Mouse (Mus musculus) intestine, embryonic 15.5 days (tissue): Measurements from ENCODE around the gene Herpud1. TPM values are rescaled to one million over a fixed set of nuclear protein-coding genes. Genes with fewer than 3 reads are reported as not detected.

Experiments
- ATAC-seq: fragments of 200-750 bp; cut with Nextera tagmentation; 2 replicates; pipeline ENCODE4 v1.8.0; 2017; ENCODE audit warnings: moderate TSS enrichment, moderate library complexity
- H3K27ac ChIP-seq: fragments of 300-500 bp; sonication (generic); 2 replicates; pipeline ENCODE4 v1.5.1; 2015; ENCODE audit warnings: mild to moderate bottlenecking, inconsistent platforms
- H3K27me3 ChIP-seq: fragments of 300-500 bp; sonication (generic); replicated peaks from 2 replicates; pipeline ENCODE4 v1.6.1; 2015; ENCODE audit warnings: inconsistent platforms
- H3K36me3 ChIP-seq: fragments of 300-500 bp; sonication (generic); 2 replicates; pipeline ENCODE4 v1.6.1; 2015; ENCODE audit warnings: inconsistent platforms
- H3K4me1 ChIP-seq: fragments of 300-500 bp; sonication (generic); replicated peaks from 2 replicates; pipeline ENCODE4 v1.6.1; 2015; ENCODE audit warnings: inconsistent platforms
- H3K4me2 ChIP-seq: fragments of 300-500 bp; sonication (generic); replicated peaks from 2 replicates; pipeline ENCODE4 v1.6.1; 2015; ENCODE audit warnings: mild to moderate bottlenecking, inconsistent platforms
- H3K4me3 ChIP-seq: fragments of 300-500 bp; sonication (generic); replicated peaks from 2 replicates; pipeline ENCODE4 v1.5.1; 2015; ENCODE audit warnings: inconsistent platforms
- H3K9ac ChIP-seq: fragments of 300-500 bp; sonication (generic); 2 replicates; pipeline ENCODE4 v1.6.1; 2015; ENCODE audit warnings: inconsistent platforms
- H3K9me3 ChIP-seq: fragments of 300-500 bp; sonication (generic); 2 replicates; pipeline ENCODE4 v1.6.1; 2016; ENCODE audit warnings: inconsistent platforms
- WGBS: fragments of 180-500 bp; shearing (Covaris S2); methylation state at CpG from one replicate; pipeline ENCODE4 v1.1.7; 2015; 5-methylcytosine and 5-hydroxymethylcytosine counted together
- polyA plus RNA-seq: library from polyadenylated mRNA; unstranded; fragments of >200 nt; fragmentation: Nextera tagmentation; extraction: Ambion mirVana; gene quantifications from 2 replicates; pipeline ENCODE4 v1.2.1, GENCODE M21; 2015

The Herpud1 gene
- polyA plus RNA-seq, 1 experiment from 2014 or later = 115 TPM

DNA sequence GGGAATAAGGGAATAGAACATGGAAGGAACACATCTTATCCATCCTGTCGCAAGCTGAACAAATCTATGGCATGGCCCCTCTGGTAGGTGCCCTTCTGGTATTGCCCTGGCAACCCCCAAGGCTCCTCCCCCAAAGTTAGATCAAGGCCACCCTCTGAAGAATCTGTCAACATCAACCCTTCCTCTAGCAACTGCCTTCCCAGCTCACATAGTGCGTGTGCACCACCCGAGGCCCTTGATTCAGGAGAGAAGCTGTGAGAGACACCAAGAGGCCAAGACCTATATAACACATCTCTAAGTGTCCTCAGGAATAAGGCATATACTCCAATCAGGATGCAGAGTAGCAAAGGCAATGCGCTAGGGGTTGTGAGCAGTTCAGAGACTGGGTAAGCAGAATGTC lies 36.0 kb downstream of the Herpud1 start:
- H3K9me3 ChIP-seq = no peaks in the 10 kb centered on the region
- H3K27ac ChIP-seq = no peak overlapping the region
- H3K4me2 ChIP-seq = no peak overlapping the region
- H3K27me3 ChIP-seq = no peaks in the 10 kb centered on the region
- WGBS = 83% methylated on average over 4 of the region's 4 CpGs
- H3K9ac ChIP-seq = no peak overlapping the region
- no peaks in the 10 kb centered on the region for H3K36me3 ChIP-seq
- no peak overlapping the region for H3K4me3 ChIP-seq
- no peaks in the 10 kb centered on the region for H3K4me1 ChIP-seq
- ATAC-seq = no peak

DNA sequence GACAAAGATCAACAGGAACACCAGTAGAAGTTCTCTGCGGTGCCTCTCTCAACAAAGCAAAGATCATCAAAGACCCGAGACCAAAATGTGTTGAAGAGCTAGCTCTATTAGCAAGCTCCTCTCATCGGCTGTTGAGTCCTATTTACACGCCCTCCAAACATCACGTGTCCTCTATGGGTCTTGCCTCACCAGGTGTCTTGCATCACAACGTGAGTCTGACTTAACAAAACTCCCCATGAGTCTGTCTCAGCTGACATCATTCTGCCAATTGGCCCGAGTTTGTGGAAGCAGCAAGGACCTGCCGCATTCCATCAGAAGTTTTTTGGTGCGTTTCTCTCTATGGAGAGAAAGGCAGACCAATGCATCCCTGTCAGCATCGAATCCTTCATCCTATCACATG lies 41.7 kb downstream of the Herpud1 start:
- H3K4me3 ChIP-seq = no peak overlapping the region
- no peak overlapping the region for H3K27ac ChIP-seq
- peaks cover 4% of the 10 kb centered on the region; the same call in 1 of the 2 replicates for H3K27me3 ChIP-seq
- WGBS = 48% methylated on average over 10 of the region's 10 CpGs
- H3K9ac ChIP-seq = no peak overlapping the region
- no peaks in the 10 kb centered on the region for H3K36me3 ChIP-seq
- no peak overlapping the region for H3K4me2 ChIP-seq
- ATAC-seq = no peak
- no peaks in the 10 kb centered on the region for H3K4me1 ChIP-seq
- no peaks in the 10 kb centered on the region for H3K9me3 ChIP-seq

DNA sequence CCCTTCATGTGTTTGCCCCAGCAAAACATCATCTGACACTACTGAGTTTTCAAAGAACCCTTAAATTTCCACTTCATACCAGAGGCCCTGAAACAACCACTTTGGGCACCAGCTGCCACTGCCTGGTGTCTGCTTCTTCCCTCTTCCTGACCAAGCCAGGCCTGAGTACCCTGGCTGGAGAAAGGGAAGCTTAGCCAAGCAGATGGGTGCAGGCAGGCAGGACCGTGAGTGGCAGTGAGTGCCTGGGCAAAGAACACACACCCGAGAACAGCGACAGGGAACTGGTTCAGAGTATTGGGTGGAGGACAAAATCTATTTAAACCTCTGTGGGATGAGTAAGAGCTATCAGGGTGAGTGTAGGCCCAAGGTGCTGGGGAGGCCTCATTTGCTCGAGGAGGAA lies 42.2 kb downstream of the Herpud1 start:
- H3K27ac ChIP-seq = no peak overlapping the region
- 67% methylated on average over 4 of the region's 4 CpGs for WGBS
- no peak for ATAC-seq
- no peak overlapping the region for H3K4me2 ChIP-seq
- H3K4me1 ChIP-seq = no peaks in the 10 kb centered on the region
- no peaks in the 10 kb centered on the region for H3K9me3 ChIP-seq
- H3K36me3 ChIP-seq = no peaks in the 10 kb centered on the region
- no peak overlapping the region for H3K4me3 ChIP-seq
- H3K27me3 ChIP-seq = peaks cover 5% of the 10 kb centered on the region
- no peak overlapping the region for H3K9ac ChIP-seq

DNA sequence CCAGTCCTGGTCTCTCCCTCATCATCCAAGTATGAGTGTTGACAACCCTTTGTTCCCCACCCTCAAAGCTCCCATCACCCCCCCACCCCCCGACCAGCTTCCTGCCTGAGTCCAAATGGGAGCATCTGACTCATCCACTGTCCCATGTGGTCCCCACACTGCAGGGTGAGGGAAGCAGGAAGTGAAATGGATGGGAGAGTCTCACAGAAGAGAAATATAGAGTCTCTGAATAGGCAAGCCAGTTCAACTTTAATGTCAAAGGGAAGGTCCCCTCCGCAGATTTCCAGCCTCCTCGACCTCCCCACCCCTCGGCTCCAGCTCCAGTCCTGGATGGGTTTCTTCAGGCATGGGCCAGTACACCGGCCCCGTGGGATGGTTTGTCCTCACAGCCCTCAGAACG lies 43.1 kb downstream of the Herpud1 start:
- no peak overlapping the region for H3K27ac ChIP-seq
- H3K36me3 ChIP-seq = no peaks in the 10 kb centered on the region
- no peak overlapping the region for H3K4me2 ChIP-seq
- H3K4me1 ChIP-seq = 0 out of 2 replicates have a peak, but pooled peaks cover 5% of the 10 kb centered on the region
- H3K4me3 ChIP-seq = no peak overlapping the region
- H3K9ac ChIP-seq = no peak overlapping the region
- 85% methylated on average over 7 of the region's 7 CpGs for WGBS
- no peak for ATAC-seq
- no peaks in the 10 kb centered on the region for H3K9me3 ChIP-seq
- peaks cover 12% of the 10 kb centered on the region for H3K27me3 ChIP-seq

DNA sequence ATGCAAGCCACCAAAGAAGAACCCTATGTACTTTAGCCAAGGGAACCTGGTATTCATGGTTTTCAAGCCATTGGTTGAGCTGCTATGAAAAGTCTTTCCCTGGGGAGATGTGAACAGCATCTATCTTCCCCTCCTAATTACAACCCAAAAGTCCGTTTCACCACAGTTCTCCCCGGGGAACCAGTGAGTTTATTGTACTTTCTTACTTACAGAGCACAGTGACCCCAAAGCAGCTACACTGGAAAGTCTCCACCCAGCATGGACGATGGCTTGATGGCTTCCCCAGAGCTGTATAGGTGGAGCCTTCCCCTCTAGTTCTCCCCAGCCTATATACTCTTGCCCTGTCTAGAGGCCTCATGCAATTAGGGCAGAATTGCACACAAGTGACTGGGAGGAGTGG lies 46.0 kb downstream of the Herpud1 start:
- ATAC-seq = no peak
- H3K27ac ChIP-seq = no peak overlapping the region
- H3K27me3 ChIP-seq = peaks cover 12% of the 10 kb centered on the region
- no peak overlapping the region for H3K4me3 ChIP-seq
- H3K36me3 ChIP-seq = no peaks in the 10 kb centered on the region
- H3K9me3 ChIP-seq = no peaks in the 10 kb centered on the region
- H3K4me1 ChIP-seq = 0 out of 2 replicates have a peak, but pooled peaks cover 5% of the 10 kb centered on the region
- no peak overlapping the region for H3K4me2 ChIP-seq
- 76% methylated on average over 3 of the region's 3 CpGs for WGBS
- no peak overlapping the region for H3K9ac ChIP-seq

DNA sequence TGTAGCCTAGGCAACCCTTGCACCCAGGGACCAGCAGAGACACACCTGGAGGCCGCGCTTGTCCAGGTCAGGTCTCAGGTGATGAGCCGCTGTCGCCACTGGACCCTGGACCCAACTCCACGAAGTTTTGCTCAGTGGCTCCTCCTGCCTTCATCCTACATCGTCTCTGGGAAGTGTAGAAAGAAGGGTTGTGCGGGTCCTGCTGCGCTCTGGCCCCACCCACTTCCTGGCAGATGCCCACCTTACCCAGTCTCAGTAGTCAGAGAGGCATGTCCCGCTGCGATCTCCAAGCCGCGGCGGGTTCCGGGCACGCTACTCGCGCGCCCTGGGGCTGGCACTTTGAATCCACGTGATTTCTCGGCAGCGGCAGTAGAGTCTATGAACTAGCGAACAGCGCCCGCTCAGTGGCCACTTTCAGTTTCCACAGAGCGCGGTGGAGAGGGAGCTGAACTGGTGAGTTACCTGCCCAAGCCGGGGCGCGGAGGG lies 47.8 kb downstream of the Herpud1 start, which contains the start of gene Nlrc5:
Nlrc5 (plus strand) TSS at position 376 of the 486 bp plus-strand sequence.
- Histone ChIP-seq H3K4me2 (peak within 1 kb of the TSS; percentile 93), H3K4me1 (0 out of 2 replicates have a peak, but pooled peaks cover 5% of the 10 kb centered on the region), H3K9ac (peak within 1 kb of the TSS; percentile 45), H3K36me3 (no peaks in the 10 kb centered on the region), H3K4me3 (peak within 1 kb of the TSS; percentile 45), H3K9me3 (no peaks in the 10 kb centered on the region), H3K27ac (no peak within 1 kb of the TSS), H3K27me3 (peaks cover 12% of the 10 kb centered on the region)
- 2% methylated on average over 29 of the region's 29 CpGs for WGBS
- peak; percentile 82 for ATAC-seq

DNA sequence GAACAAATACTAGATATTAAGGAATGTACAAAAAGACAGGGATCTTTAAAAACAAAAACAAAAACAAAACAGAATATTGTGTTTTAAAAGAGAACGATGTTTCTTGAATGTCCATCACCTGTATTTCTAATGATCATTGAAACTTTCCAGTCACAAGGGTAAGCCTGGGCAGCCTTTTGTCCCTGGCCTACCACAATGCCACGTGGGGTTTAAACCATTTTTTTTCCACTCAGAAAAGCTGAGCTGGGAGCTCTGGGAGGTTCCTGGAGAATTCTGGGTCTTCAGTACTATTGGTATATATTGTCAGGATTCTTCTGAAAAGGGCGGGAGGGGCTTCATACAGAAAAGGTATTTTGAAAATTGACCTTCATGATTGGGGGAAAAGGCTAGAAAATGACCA lies 48.7 kb downstream of the Herpud1 start:
- 82% methylated on average over 3 of the region's 3 CpGs for WGBS
- no peak overlapping the region for H3K9ac ChIP-seq
- no peak overlapping the region for H3K4me3 ChIP-seq
- no peaks in the 10 kb centered on the region for H3K9me3 ChIP-seq
- no peak overlapping the region for H3K4me2 ChIP-seq
- ATAC-seq = no peak
- H3K27me3 ChIP-seq = peaks cover 12% of the 10 kb centered on the region
- no peak overlapping the region for H3K27ac ChIP-seq
- H3K36me3 ChIP-seq = no peaks in the 10 kb centered on the region
- 0 out of 2 replicates have a peak, but pooled peaks cover 5% of the 10 kb centered on the region for H3K4me1 ChIP-seq

DNA sequence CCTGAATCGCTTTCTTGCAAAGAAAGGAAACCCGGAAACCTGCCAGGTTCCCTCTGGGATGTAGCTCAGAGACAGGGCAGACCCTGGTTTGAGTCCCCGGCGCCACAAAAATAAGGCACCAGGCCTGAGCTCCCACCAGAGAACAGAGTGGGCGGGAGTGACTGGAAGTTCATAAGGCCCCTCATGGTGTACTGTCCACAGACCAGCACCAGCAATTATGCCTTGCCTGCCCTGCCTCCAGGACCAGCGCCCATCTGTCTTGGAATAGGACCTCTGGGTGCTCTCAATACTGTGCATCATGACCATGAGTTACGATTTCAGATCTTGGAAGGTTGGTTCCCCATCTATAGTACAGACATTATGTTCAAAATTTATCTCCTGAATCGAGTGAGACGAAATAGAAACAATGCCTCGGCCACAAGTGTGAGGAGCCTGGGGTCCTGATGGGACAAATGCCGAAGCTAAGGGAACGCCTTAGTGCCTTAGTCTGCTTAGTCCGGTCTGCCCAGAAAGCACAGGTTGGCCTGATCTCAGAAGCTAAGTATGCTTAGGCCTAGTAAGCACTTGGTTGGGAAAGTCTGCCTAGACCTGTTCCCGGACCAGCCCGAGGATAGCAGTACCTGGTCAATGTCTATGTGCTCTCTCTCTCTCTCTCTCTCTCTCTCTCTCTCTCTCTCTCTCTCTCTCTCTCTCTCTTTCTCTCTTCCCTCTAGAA lies 49.3 kb downstream of the Herpud1 start:
- H3K27ac ChIP-seq = no peak overlapping the region
- no peak overlapping the region for H3K4me2 ChIP-seq
- WGBS = 90% methylated on average over 15 of the region's 15 CpGs
- no peak overlapping the region for H3K9ac ChIP-seq
- no peak overlapping the region for H3K4me3 ChIP-seq
- H3K9me3 ChIP-seq = no peaks in the 10 kb centered on the region
- H3K4me1 ChIP-seq = 0 out of 2 replicates have a peak, but pooled peaks cover 5% of the 10 kb centered on the region
- no peaks in the 10 kb centered on the region for H3K36me3 ChIP-seq
- H3K27me3 ChIP-seq = peaks cover 12% of the 10 kb centered on the region
- ATAC-seq = no peak

DNA sequence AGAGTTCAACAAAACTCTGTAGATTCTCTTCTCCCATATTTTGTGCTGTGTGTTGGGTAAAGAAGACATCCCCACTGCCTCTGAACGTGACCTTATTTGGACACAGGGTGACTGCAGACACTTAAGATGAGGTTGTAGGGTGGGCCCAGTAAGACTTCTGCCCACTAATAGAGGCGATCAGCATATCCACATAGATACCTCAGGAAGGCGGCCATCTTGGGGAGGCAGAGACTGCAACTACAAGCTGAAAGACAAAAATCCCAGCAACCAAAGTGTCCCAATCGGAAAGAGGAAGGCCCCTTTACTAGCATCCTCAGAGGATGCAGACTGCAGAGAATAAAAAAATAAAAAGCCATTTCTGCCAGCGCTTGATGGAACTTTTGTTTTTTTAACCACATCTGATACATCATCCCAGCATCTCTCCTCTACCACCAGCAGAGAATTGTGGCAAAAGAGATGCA lies 49.9 kb downstream of the Herpud1 start:
- ATAC-seq = no peak
- WGBS = 91% methylated on average over 5 of the region's 5 CpGs
- no peak overlapping the region for H3K9ac ChIP-seq
- no peak overlapping the region for H3K4me2 ChIP-seq
- no peaks in the 10 kb centered on the region for H3K36me3 ChIP-seq
- H3K4me3 ChIP-seq = no peak overlapping the region
- no peaks in the 10 kb centered on the region for H3K9me3 ChIP-seq
- 0 out of 2 replicates have a peak, but pooled peaks cover 5% of the 10 kb centered on the region for H3K4me1 ChIP-seq
- H3K27ac ChIP-seq = no peak overlapping the region
- H3K27me3 ChIP-seq = peaks cover 12% of the 10 kb centered on the region

DNA sequence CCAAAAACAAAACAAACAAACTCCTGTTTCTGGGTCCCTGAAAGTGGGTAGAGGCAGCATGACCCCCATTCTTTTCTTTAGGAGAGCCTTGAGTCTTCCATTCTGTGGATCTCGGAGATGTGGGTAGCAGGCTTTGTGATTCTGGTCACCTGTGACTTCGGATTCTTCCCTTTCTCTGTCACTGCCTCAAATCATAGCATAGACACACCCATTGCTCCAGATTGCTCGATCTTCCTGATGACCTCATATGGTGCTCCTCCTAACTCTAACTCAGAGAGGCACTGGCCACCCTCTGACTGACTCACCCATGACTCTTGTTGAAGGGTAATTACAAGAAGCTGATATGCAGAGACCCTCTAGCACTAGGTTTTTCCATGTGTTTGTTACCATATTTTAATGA lies 50.7 kb downstream of the Herpud1 start:
- H3K4me2 ChIP-seq = no peak overlapping the region
- 72% methylated on average over 3 of the region's 3 CpGs for WGBS
- no peaks in the 10 kb centered on the region for H3K36me3 ChIP-seq
- no peaks in the 10 kb centered on the region for H3K9me3 ChIP-seq
- H3K4me1 ChIP-seq = 0 out of 2 replicates have a peak, but pooled peaks cover 5% of the 10 kb centered on the region
- no peak for ATAC-seq
- H3K27me3 ChIP-seq = peaks cover 12% of the 10 kb centered on the region
- no peak overlapping the region for H3K9ac ChIP-seq
- H3K4me3 ChIP-seq = no peak overlapping the region
- no peak overlapping the region for H3K27ac ChIP-seq

DNA sequence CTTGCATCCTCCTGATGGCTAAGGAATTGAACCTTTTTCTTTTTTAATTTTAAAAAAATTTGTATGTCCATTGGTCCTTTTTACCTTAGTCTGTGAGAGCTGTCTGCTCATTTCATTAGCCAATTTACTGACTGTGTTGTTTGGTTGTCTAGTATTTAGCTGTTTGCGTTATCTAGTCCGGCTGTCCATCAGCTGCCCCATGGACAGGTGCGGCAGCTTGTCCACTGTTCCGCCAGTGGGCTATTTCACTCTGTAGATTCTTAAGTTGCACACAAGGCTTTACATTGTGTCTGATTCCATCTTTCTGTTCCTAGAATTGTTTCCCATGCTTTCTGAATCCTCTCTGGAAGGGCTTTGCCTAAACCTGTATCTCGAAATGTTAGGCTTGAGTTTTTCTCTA lies 52.4 kb downstream of the Herpud1 start:
- Histone ChIP-seq H3K9ac (no peak overlapping the region), H3K36me3 (no peaks in the 10 kb centered on the region), H3K4me2 (no peak overlapping the region), H3K27ac (no peak overlapping the region), H3K4me3 (no peak overlapping the region), H3K27me3 (peaks cover 5% of the 10 kb centered on the region; the same call in 1 of the 2 replicates), H3K9me3 (no peaks in the 10 kb centered on the region), H3K4me1 (0 out of 2 replicates have a peak, but pooled peaks cover 4% of the 10 kb centered on the region)
- WGBS = 90% methylated on average over 5 of the region's 5 CpGs
- no peak for ATAC-seq

DNA sequence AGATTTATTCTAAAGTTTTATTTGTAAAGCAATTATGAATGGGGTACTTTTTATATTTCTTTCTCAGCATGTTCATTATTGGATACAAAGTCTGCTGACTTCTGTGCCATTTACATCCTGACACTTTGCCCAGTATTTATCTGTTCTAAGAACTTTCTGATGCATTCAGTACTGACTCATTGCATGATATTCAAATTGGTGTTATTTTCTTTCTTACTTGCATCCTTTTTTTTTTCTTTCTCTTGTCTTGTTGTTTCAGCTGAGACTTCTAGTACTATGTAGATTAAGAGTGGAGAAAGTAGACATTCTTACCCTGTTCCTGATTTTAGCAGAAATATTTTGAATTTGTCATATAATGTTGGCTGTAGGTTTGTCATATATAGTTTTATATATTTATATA lies 53.5 kb downstream of the Herpud1 start:
- H3K4me1 ChIP-seq = no peaks in the 10 kb centered on the region
- H3K4me3 ChIP-seq = no peak overlapping the region
- no peak overlapping the region for H3K4me2 ChIP-seq
- no peaks in the 10 kb centered on the region for H3K36me3 ChIP-seq
- ATAC-seq = no peak
- no peak overlapping the region for H3K27ac ChIP-seq
- H3K9ac ChIP-seq = no peak overlapping the region
- no peaks in the 10 kb centered on the region; the same call in 1 of the 2 replicates for H3K27me3 ChIP-seq
- H3K9me3 ChIP-seq = no peaks in the 10 kb centered on the region

DNA sequence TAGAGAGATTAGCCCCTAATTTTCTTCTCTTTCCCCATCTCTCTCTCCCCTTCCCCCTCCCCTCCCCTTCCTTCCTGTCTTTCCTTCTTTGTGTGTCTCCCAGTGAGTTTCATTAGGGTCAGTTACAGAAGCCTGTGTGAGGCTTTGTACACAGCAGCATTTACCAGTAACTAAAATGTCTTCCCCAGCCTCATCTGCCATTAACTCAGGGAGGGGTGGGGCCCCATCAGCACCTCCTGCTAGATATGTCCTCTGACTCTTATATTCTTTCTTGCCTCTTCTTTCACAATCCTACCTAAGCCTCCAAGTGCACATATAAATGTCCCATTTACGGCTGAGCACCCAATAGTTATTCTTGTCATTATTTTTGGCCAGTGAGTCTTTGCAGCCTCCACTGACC lies 54.2 kb downstream of the Herpud1 start:
- H3K4me2 ChIP-seq = no peak overlapping the region
- H3K9me3 ChIP-seq = no peaks in the 10 kb centered on the region
- 97% methylated on average over 1 of the region's 1 CpGs for WGBS
- H3K27ac ChIP-seq = no peak overlapping the region
- H3K4me1 ChIP-seq = no peaks in the 10 kb centered on the region
- H3K36me3 ChIP-seq = no peaks in the 10 kb centered on the region
- no peaks in the 10 kb centered on the region; the same call in 1 of the 2 replicates for H3K27me3 ChIP-seq
- no peak overlapping the region for H3K9ac ChIP-seq
- ATAC-seq = no peak
- no peak overlapping the region for H3K4me3 ChIP-seq
